ENCODE assay signal across 10 mouse cellular contexts in genomic region chr15:25365503-25365902, GRCm38 (mm10). TPM values are rescaled to one million over a fixed set of nuclear protein-coding genes. Genes with fewer than 3 reads are reported as not detected.
DNase-seq lines count a peak whose midpoint lies in the region; ATAC-seq lines count a peak whose summit lies in the region.
"Had no signal": no experiment of that assay in that cellular context is flagged by ENCODE, and none has a peak within 500 bp of the region (broad histone marks: within the 10 kb centered on the region; RNA-seq: fewer than 3 reads in every experiment).

No protein-coding gene starts in this region.

- H3K9ac ChIP-seq in forebrain, embryonic 15.5 days (replicated peaks) = no peak overlapping the region
- H3K9ac ChIP-seq in neural tube, embryonic 15.5 days (replicated peaks) = no peak overlapping the region

- no peak overlapping the region for H3K4me3 ChIP-seq in forebrain, embryonic 15.5 days
- no peak overlapping the region; the same call in 1 of the 2 replicates for H3K4me3 ChIP-seq in midbrain, embryonic 10.5 days
- H3K4me3 ChIP-seq in neural tube, embryonic 15.5 days (replicated peaks) = no peak overlapping the region

- H3K36me3 ChIP-seq in forebrain, embryonic 15.5 days = peaks cover 11% of the 10 kb centered on the region; the same call in 1 of the 2 replicates
- H3K36me3 ChIP-seq in midbrain, embryonic 10.5 days = peaks cover 37% of the 10 kb centered on the region
- no peaks in the 10 kb centered on the region for H3K36me3 ChIP-seq in neural tube, embryonic 15.5 days
- H3K36me3 ChIP-seq: heart, embryonic 10.5 days had no signal

- H3K4me1 ChIP-seq in forebrain, embryonic 15.5 days = peaks cover 75% of the 10 kb centered on the region
- H3K4me1 ChIP-seq in midbrain, embryonic 10.5 days = peaks cover 61% of the 10 kb centered on the region
- H3K4me1 ChIP-seq in neural tube, embryonic 15.5 days = peaks cover 42% of the 10 kb centered on the region

- 17% methylated on average over 5 of the region's 5 CpGs for WGBS in forebrain, embryonic 15.5 days
- 16% methylated on average over 5 of the region's 5 CpGs for WGBS in midbrain, embryonic 10.5 days
- WGBS in neural tube, embryonic 15.5 days = 19% methylated on average over 5 of the region's 5 CpGs

- peak; percentile 24 for DNase-seq in retina, embryonic 14.5 days (ENCODE audit: low spot score)
- DNase-seq in retina, postnatal 1 day = no peak
- DNase-seq in midbrain, embryonic 10.5 days (ENCODE audit: low spot score) = peak; percentile 30
- no peak for DNase-seq in urinary bladder, postnatal 36 days (ENCODE audit: low spot score in 2 of 2)
- no peak for DNase-seq in MN1 (ENCODE audit: low spot score)
- DNase-seq: left cerebral cortex, postnatal 4 days had no signal

- H3K27ac ChIP-seq in forebrain, embryonic 15.5 days (replicated peaks) = 0 out of 2 replicates have a peak overlapping the region, but pooled peaks have one; percentile 36
- peak overlapping the region; percentile 89 for H3K27ac ChIP-seq in midbrain, embryonic 10.5 days (replicated peaks)
- no peak overlapping the region; the same call in 1 of the 2 replicates for H3K27ac ChIP-seq in neural tube, embryonic 15.5 days (replicated peaks)

- no peaks in the 10 kb centered on the region for H3K27me3 ChIP-seq in forebrain, embryonic 15.5 days
- H3K27me3 ChIP-seq in midbrain, embryonic 10.5 days (ENCODE audit: low read depth, poor library complexity, severe bottlenecking) = no peaks in the 10 kb centered on the region
- no peaks in the 10 kb centered on the region for H3K27me3 ChIP-seq in neural tube, embryonic 15.5 days (replicated peaks)

- ATAC-seq in forebrain, embryonic 15.5 days (replicated peaks) = no peak
- no peak for ATAC-seq in neural tube, embryonic 15.5 days (ENCODE audit: low FRiP score)
- no peak for ATAC-seq in megakaryocyte, adult 5-6 weeks (ENCODE audit: poor library complexity, severe bottlenecking)

- H3K9me3 ChIP-seq in forebrain, embryonic 15.5 days = no peaks in the 10 kb centered on the region
- H3K9me3 ChIP-seq in midbrain, embryonic 10.5 days (replicated peaks) = no peaks in the 10 kb centered on the region
- no peaks in the 10 kb centered on the region for H3K9me3 ChIP-seq in neural tube, embryonic 15.5 days (replicated peaks)
- H3K9me3 ChIP-seq: heart, embryonic 10.5 days had no signal

- H3K4me2 ChIP-seq in forebrain, embryonic 15.5 days (replicated peaks) = 0 out of 2 replicates have a peak overlapping the region, but pooled peaks have one; percentile 5
- H3K4me2 ChIP-seq in neural tube, embryonic 15.5 days = 0 out of 2 replicates have a peak overlapping the region, but pooled peaks have one; percentile 58

RNA-seq across cellular contexts. Expression of gene Basp1, which starts 48.1 kb away (rescaled TPM):
- polyA plus RNA-seq in forebrain, embryonic 15.5 days (2015; fragmentation: Nextera tagmentation; extraction: Ambion mirVana) = 309 and 350 TPM in 2 replicates
- 37.6 and 53.3 TPM in 2 replicates for polyA plus RNA-seq in midbrain, embryonic 10.5 days (2016; fragmentation: Nextera tagmentation; extraction: Ambion mirVana)
- 215 and 360 TPM in 2 replicates for polyA plus RNA-seq in neural tube, embryonic 15.5 days (2015; fragmentation: Nextera tagmentation; extraction: Ambion mirVana)
- 4.0 and 4.4 TPM in 2 replicates for total RNA-seq in megakaryocyte, adult 5-6 weeks (2015)
- 5.8 and 6.8 TPM in 2 replicates for total RNA-seq in megakaryocyte, adult 5-6 weeks (2017)

Comparison
In these comparisons a context has a peak if more than half of its experiments do, and no peak if none do; other contexts are left out.
1. DNase-seq: peak in retina, embryonic 14.5 days (single experiment) and midbrain, embryonic 10.5 days (single experiment); none in retina, postnatal 1 day (single experiment), urinary bladder, postnatal 36 days (0 of 2) and MN1 (single experiment).